Mouse (Mus musculus) cerebellum, adult (tissue): ENCODE measurements around the gene D630003M21Rik.

ENCODE experiments used
- ATAC-seq: cut with Nextera tagmentation; 2 replicates; pipeline ENCODE4 v1.9.2; 2017; ENCODE audit warnings: mild to moderate bottlenecking, moderate library complexity, mixed read lengths; ENCODE audit not compliant: insufficient number of reproducible peaks, low FRiP score, low TSS enrichment

The D630003M21Rik gene

DNA sequence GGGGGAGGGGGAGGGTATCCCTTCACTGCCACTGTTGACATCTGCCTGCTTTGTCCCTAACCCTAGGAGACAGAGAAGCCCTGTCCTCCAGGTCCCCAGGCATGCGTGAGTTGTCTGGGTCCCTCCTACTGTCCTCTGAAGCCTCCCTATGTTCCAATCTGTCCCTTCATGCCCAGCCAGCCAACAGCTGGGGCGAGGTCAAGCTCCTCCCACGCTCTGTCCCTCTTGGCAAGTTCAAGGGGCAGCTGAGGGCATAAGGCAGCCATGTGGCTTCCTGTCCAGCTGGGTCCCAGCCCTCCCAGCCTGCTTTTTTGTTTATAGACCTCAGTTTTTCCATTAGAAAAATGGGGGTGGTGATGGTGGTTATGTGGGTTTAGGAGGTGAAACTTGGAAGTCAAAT lies 29.7 kb downstream of the D630003M21Rik start:
- no peak for ATAC-seq

DNA sequence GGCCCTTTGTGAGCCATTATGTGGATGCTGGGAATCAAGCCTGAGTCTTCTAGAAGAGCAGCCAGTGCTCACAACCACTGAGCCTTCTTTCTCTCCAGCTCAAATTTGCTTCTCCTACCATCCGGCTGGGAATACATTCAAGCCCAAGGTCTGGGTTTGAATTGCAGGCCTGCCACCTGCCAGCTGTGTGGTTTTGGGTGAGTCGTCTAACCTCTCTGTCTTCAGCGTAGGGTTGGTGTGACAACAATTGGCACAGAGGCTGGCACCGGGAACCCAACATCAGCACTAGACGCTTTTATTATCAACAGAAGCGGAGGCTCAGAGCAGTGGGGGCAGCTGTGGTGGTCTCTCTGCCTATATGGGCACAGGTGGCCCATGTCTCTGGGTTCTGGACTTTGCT lies 30.2 kb downstream of the D630003M21Rik start:
- ATAC-seq: no peak

DNA sequence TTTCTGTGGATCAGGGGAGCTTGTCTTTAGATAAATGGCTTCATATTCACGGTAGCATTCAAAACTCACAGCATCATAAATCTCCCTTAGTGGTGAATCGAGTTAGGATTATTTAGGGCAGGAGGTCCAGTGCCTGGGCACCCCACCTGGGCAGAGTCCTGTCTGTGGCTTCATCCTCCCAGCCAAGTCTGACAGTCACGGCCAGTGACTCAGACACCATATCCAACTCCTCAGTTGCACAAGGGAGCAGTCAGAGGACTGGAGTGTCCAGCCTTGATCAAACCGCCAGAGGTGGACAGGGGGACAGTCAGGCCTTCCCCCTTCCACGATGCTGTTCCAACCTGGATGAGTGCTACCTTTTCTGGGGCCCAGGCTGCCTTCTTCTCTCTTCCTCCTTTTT lies 31.1 kb downstream of the D630003M21Rik start:
- no peak for ATAC-seq

DNA sequence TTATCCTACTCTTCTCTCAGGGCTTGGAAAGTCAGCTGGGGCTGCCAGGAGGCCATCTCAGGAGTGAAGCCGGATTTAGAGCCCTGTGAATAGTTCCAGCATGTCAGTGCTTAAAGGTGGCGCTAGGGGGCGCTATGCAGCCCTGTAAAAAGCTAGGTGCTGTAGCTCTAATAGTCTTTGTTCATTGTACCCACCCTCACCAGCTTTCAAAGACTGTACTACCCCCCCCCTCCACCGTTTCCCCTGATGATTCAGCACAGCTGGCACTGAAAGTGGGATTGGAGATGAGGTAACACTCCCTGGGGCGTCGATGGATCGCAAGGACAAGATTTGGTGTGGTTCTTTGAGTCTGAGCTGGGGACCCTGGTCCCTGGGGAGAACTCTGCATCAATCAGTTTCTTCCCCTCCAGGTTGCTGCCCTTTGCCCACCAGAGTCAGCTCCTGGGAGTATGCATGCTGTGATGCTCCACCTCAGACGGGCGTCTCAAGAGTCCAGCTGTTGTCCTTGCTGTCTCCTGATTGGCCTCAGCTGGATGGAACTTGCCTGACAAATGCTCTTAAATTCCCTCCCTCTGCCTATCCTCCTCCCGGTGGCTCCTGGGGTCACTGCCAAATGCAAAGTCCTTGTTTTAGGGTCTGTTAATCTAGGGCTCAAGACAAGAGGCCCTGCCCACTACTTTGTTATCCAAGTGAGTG lies 33.9 kb downstream of the D630003M21Rik start:
- no peak for ATAC-seq

DNA sequence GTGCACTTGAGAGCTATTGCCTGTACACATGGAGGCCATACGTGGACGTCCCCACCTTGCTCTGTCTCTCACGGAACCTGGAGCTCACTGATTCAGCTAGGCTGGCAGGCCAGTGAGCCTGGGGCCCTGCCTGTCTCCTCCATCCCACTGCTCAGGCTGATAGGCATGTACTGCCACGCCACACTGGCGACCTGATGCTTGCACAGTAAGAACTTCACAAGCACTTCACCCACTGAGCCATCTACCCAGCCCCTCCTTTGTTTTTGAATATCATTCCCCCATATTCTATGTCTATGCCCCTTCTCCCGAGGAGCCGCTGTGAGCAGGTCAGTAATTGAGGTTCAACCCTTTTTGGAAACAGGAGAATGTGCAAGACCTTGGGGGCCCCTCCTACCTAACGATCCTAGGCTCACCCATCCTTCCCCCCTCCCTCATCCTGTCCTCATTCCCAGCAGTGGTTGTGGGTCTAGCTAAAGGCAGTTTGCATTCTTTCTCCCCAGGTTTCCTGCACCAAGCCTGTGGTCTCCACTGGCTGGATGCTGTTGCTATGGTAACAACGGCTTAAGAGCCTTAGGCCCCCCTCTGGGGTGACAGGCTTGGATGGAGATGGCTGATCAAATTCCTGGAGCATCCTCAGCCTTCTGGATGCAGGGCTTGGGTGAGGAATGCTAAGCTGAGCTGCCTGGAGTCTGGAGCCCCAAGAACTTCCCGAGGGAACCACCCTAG lies 35.2 kb downstream of the D630003M21Rik start:
- ATAC-seq: no peak

DNA sequence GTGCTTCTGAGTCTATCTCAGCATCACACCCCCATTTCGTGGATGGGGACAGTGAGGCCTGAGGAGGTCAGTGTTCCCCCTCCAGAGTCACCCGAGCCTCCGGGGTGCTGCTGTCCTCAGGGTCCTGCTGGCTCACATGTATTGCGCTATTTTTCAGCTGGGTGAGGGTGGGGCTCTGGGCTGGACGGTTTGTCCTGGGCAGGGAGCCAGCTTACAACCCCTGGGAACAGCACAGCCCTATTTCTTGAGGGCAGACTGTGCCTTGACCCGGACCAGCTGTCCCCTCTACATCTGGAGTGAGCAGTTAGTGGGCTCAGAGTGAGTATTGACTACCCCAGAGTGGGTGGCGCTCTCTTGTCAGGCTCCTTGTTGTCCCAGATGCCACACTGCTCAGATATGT lies 37.9 kb downstream of the D630003M21Rik start:
- ATAC-seq: no peak

DNA sequence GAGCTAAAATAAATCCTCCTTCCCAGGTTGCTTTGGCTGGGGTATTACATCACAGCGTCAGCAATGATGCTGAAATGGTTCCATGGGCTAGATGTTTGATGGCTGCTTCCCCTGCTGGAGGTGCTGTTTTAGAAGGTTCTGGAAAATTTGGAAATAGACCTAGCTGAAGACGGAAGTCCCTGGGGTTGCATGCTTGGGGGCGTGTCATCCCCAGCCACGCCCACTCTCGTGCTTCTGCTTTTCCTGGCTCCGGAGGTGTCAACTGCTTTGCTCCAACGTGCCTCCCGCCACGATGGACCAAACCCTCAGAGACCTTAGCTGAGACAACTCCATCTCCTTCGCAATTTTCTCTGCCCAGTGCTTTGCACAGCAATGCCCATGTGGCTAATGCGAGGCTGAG lies 39.6 kb downstream of the D630003M21Rik start:
- no peak for ATAC-seq

DNA sequence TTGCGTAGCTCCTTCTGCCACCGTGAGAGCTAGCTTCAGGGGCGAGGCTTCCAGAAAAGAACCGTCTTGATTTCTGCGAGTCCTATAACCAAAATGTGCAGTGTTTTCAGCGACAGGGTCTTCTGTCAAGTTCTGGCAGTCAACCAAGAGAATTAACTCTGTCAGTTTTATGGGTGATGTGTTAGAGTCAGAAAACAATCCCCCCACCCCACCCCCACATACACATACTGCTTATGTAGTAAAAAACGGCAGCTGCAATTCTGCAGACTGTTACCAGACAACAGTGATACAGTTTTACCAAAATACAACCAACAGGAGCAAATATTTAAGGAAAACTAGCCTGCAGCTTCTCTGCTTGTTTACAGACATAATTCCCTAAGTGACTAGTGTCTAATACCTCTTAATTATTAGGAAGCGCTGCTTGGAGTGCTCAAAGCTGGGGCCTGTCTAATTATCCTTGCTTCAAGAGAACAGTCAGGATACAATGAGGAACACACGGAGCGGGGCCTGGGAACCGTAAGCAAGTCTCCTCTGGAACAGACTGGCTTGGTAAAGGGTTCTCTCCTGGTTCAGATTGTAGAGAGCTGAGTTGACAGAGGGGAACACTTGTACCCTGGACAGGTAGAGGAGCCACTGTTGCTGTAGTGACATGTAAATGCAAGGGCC lies 42.7 kb downstream of the D630003M21Rik start:
- ATAC-seq: no peak

DNA sequence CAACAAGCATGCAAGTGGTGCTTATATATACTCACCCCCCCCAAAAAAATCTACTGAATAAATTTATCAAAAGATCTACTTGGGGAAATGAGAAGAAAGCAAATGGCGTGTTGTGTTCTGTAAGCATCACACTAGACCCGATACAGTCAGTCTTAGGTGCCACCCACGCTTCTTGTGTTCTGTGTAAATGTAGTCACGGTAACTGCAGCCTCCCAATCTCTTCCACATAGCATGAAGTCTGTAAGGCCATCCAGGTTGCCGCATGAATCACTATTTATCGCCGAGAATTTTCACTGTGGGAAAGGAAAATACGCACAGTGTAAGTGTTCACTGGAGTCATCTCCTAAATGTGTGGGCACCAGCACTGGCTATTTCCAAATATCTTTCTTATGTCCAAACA lies 45.8 kb downstream of the D630003M21Rik start:
- ATAC-seq: no peak

DNA sequence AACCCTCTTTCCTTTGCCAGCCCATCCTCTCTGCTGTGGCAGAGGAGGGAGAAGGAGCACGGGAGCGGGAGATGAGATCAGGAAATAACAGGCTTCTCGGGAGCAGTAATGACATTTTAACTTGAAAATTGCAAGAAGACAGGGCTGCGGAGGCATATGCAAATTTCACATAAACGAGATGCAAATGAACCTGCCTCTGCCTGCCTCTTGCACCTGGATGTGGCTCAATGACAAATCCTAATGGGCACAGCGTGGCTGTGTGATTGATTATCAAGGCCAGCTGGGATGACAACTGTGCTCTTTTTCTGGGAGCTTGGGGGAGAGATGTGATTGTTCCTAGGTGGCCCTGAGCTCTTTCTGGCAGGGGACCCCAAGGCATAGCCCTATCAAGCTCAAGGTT lies 47.1 kb downstream of the D630003M21Rik start:
- ATAC-seq: no peak

DNA sequence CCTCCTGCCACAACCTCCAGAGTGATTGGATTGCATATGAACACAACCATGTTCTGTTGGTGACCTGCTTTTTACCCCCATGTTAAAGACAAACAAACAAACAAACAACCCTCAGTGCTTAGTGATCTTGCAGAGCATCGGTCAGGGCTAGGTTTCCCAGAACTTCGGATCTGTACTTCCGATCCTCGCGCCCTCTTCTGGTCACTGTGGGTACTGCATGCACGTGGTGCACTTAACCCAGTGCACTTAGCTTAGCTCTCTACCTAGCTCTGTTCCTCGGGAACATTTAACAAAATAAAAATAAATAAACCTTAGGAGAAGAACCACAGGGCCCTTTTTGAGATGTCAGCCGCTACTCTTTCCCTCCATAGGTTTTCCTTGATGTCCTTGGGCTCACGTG lies 48.2 kb downstream of the D630003M21Rik start:
- ATAC-seq: no peak

DNA sequence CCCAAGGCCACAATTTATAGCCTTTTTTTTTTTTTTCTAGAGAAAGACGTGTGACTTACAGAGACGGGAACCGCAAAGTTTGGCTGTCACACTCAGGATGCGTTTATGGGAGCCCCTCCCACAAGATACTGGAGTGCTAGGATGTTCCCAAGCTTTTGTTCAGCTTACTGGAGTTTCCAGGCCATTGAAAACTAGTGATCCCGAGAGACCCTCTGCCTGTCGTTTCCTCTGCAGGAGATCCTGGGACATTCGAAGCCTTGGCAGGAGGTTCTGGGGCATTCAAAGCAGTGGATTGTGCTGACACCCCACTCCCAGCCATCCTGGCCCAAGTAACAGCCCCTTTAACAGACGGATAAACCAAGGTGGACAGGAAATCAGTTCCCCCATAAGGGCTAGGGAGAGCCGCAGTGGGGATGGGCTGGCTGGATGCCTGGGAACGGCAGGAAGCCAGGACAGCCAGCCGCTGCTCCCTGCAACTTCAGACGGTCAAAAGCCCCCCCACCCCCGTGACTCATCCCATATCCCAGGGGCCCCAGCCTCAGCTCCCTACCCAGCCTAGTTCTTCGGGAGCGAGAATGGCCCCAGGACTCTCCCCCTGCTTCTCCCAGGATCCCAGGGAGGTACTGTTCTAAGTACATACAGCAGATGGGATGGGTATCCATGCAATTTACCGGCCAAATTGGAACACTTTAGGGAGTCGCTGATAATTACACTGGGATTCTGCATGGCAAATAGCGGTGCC lies 49.5 kb downstream of the D630003M21Rik start:
- peak; percentile 51; the same call in 1 of the 2 replicates for ATAC-seq

DNA sequence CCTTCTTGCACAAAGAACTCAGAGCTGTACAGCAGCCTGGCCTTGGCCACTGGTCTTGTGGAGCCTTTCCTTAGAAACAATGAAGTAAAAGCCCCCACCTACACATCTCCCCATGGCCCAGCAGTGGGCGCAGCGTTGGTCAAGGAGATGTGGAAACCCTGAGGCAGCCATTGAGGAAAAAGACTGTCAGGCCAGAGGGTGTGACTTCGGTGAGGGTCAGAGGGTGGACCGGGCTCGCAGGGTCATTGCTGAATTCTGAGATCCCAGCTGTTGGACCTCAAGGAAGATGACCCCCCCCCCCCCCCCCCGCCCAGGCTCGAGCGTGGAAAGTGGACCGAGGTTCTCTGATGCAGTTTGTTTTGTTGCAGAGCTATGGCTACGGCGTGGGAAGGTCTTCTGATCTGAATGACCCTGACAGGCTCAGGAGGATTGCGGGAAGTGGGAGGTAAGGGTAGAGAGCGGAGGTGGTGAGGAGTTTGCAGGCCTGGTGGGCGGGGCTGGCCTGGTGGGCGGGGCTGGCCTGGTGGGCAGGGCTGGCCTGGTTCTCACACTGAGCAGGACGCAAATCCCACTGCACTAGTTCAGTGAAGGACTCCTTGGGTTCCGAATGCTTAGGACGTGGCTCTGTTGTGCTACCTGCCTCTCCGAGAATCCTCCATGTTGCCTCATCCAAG lies 50.2 kb downstream of the D630003M21Rik start:
- no peak for ATAC-seq

DNA sequence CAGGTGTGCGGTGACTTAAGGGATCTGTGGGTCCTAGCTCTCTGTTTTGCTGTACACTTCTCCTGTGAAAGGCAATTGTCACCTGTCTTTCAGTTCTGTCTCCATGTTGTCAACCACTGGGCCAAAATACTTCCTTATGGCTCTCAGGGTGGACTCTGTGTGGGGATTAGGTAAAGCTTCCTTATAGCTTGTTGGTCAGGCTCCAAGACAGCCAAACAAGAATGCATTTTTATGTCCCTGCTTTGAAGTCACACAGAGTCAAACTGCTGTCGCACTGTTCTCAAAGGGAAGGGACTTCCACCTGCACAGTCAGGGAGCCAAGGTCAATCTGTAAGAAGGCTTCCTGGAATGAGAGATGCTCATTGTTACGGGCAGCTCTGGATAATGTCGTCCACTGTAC lies 50.9 kb downstream of the D630003M21Rik start:
- no peak for ATAC-seq

DNA sequence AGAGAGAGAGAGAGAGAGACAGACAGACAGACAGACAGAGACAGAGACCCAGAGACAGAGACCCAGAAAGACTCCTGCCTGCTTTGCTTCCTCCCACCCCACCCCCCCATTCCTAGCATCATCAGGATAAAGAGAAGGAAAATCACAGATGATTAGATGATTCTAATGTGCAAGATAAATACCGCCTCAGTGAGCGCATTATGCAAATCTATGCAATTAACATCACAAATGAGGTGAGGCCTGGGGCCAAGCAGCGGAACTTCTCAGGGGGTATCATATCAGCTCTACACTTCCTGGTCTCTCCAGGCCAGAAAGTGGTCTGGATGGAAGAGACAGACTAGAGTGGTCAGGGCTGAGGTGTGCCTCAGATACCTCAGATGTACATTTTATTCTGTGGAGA lies 51.4 kb downstream of the D630003M21Rik start:
- ATAC-seq: no peak

DNA sequence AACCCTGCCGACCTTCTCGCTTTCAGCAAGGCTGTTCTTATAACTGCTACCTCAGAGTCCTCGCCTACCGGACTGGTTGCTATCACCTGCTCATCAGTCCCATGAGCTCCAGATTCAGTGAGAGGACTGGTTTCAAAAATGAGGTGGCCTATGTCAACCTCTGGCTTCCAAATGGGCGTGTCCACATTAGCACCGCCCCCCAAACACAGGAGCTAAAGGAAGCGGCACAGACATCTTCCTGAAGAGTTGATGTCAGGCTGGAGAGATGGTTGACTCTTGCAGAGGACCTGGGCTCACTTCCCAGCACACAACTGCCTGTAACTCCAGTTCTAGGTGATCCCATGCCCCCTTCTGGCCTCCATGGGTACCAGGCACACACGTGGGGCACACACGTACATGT lies 52.3 kb downstream of the D630003M21Rik start:
- ATAC-seq: no peak

DNA sequence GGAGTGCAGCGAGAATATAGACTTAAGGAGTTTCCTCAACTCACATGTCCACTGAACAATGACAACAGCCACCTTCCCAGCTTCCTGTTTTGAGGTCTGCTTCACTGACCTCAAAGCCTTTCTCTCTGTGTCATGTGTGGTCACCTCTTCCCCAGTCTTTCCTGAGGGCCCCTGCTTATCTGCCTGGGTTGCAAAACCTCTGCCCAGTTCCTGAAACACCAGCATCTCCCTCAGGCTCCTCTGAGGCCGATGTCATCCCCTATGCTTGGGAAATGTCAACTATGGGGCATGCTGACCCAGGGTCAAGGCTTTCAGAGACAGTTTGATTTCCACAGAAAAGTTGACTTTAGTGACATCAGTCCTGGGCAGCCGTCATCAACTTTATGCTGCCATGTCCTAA lies 53.6 kb downstream of the D630003M21Rik start:
- ATAC-seq: no peak

DNA sequence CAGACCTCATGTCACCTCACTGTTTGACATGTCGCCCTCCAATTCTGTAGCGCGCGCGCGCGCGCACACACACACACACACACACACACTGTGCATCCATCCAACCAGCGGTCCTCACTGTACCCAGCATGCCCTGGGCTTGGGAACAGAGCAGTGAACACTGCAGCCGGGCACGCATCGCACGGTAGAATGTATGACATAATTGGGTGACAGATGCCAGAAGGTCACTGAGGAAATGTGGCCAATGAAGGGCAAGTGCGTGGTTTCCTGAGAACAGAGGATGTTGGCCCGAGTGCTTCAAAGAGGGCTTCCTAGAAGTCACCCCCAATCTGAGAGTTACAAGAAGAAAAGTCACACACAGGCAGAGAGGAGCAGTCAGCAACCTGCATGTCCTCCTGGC lies 54.1 kb downstream of the D630003M21Rik start:
- ATAC-seq: no peak

DNA sequence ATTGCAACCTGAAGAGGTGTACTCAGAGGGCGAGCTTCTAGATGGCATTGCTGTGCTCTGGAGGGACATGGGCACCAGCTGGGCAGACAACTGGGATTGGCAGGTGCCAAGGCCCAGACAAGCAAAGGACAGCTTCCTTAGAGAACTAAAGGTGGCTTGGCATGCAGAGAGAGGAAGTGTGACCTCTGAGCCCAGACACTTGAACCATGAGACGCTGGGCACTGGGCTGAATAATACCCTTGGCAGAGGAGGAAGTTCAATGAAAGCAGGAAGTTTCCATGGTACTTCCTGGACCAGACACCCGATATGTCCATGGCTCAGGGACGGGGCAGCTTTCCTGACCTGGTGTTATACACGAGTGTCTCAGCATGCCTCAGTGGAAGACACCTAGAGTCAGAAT lies 54.6 kb downstream of the D630003M21Rik start:
- no peak for ATAC-seq

DNA sequence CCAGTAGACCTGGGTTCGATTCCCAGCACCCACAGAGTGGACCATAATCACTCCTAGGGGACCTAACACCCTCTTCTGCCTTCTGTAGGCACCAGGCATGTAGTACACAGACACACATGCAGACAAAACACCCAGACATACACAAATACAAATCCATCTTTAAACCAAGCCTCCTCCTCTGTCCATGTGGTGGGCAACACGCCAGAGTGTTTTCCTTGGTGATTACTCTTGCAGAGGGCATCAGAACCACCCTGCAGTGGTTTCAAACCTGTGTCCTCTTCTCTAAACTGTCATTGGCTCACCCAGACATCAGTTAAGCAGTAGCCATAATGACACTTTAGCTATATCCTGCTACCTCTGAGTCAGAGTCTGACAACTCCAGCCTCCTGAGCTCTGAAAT lies 58.6 kb downstream of the D630003M21Rik start:
- ATAC-seq: no peak
